Mouse (Mus musculus) lung, adult 10 weeks (tissue): ENCODE data around the gene Nup35. TPM values are rescaled to one million over a fixed set of nuclear protein-coding genes. Genes with fewer than 3 reads are reported as not detected.

Experiments
- polyA plus RNA-seq: library from polyadenylated mRNA; stranded (reverse); fragments of 350-450 nt; fragmentation: Illumina TruSeq; extraction: RNeasy Lipid Tissue Mini Kit (QIAGEN cat#74804); gene quantifications from one replicate; pipeline ENCODE4 v1.2.3, GENCODE M21; 2014; ENCODE audit warnings: low read depth, low replicate concordance; ENCODE audit not compliant: insufficient read depth

Nup35 gene
- 15.9 TPM for polyA plus RNA-seq

DNA sequence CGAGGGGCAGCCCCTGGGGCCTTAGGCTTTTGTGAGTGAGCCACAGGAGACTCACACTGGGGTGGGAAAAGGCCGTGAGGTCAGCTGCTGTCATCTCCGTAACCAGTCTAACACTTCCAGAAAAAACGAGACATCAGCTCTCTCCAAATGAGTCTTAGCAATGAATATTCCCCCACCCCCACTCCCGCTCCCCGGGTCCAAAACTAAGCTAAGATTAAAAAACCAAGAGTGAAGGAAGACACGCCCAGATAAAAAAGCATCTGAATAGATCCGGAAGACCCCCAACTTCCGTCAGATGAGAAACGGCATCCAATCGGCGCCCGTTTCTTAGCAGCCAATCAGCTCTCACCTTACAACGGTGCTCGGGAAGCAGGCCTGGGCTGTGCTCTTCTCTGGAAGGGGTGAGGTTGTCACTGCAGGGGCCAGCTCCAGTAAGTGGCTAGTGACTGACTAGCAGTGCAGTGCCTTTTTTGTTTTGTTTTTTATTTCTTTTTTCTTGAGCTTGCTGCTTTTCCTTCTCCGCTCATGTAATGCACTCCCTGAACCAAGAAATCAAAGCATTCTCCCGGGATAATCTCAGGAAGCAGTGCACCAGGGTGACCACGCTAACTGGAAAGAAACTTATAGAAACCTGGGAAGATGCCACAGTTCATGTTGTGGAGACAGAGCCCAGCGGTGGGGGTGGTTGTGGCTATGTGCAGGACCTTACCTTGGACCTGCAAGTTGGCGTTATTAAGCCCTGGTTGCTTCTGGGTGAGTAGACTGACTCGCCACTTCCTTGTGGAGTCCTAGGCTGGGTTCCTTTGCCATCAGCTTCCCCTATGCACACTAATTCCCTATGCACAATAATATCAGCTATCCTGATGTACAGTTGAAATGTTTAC, at the start of gene Nup35, which contains the start of gene Dusp19:
Nup35 (plus strand) TSS at position 383 of the 884 bp plus-strand sequence.
Dusp19 (plus strand) TSS at position 192 of the 884 bp plus-strand sequence.

GRCm38 (mm10) chr2:80581043-80581711, 35.9 kb upstream of the Nup35 start, which contains the start of gene Nckap1:
TSS of gene Nckap1 (minus strand) at chr2:80581380.

Other genes starting within 250 kb of the Nup35 start
- gene Frzb, start 169.6 kb upstream of the Nup35 start, polyA plus RNA-seq, result 0.11 TPM
- gene Nckap1, start 35.9 kb upstream of the Nup35 start, polyA plus RNA-seq, result 42.1 TPM
- gene Dusp19, start 191 bp upstream of the Nup35 start, polyA plus RNA-seq, result 7.6 TPM